Mouse (Mus musculus) Patski (cell line): ENCODE results near the gene Crb1. TPM values are rescaled to one million over a fixed set of nuclear protein-coding genes. Genes with fewer than 3 reads are reported as not detected.

Experiments used
- ATAC-seq: fragments of 100-300 bp; one replicate; pipeline ENCODE4 v1.8.0; 2021
- CTCF ChIA-PET: fragments of 350-600 bp; sonication (Branson Sonifier 250); formaldehyde crosslinking; loops from one replicate; lab custom pipeline; 2022; ENCODE audit warnings: inconsistent platforms; lab: Charles Lee
- POLR2A ChIA-PET: fragments of 350-600 bp; sonication (Branson Sonifier 250); formaldehyde crosslinking; loops from one replicate; lab custom pipeline; 2022; ENCODE audit warnings: antibody characterized with exemption, inconsistent platforms; lab: Charles Lee
- DNase-seq: peaks from one replicate; pipeline ENCODE4 v3.0.0-alpha.2; 2011; ENCODE audit warnings: low read depth, low spot score
- H3K27me3 ChIP-seq: fragments of 371-371 bp; one replicate; pipeline ENCODE4 v1.5.1; 2021
- CTCF ChIP-seq: fragments of 100-300 bp; IDR thresholded peaks from one replicate; pipeline ENCODE4 v1.5.1; 2021
- in situ Hi-C: fragments of 300-500 bp; cut with MboI; formaldehyde crosslinking; loops from 3 replicates; pipeline ENCODE4 v1.11.1; 2018; ENCODE audit warnings: low pct_unique_long_range_greater_than_20kb, mixed read lengths
- polyA plus RNA-seq: library from polyadenylated mRNA; unstranded; gene quantifications from one replicate; pipeline ENCODE4 v1.2.3, GENCODE M21; 2021

The Crb1 gene
- polyA plus RNA-seq, 1 experiment from 2014 or later: 0.06 TPM

GRCm38 (mm10) chr1:139391747-139392146 lies 14.8 kb upstream of the Crb1 start:
- in situ Hi-C loops: no loop called here
- CTCF ChIA-PET: no interaction called here
- no peak for DNase-seq

GRCm38 (mm10) chr1:139379621-139379984 lies 2.7 kb upstream of the Crb1 start:
- ChIA-PET CTCF (no interaction called here), POLR2A (no interaction called here)
- no peak for TF ChIP-seq CTCF
- H3K27me3 ChIP-seq: peaks cover 14% of the 10 kb centered on the region
- no peak for DNase-seq
- in situ Hi-C loops: no loop called here
- ATAC-seq: no peak

More at GRCm38 (mm10) chr1:139391747-139392146, 14.8 kb upstream of the Crb1 start:
- POLR2A ChIA-PET: no interaction called here
- no peak for ATAC-seq
- peaks cover 24% of the 10 kb centered on the region for H3K27me3 ChIP-seq
- TF ChIP-seq CTCF: no peak

GRCm38 (mm10) chr1:139378861-139379620 lies 2.1 kb upstream of the Crb1 start:
- H3K27me3 ChIP-seq: peaks cover 19% of the 10 kb centered on the region
- no peak for ATAC-seq
- POLR2A ChIA-PET: no interaction called here
- TF ChIP-seq CTCF: no peak
- in situ Hi-C loops: no loop called here
- CTCF ChIA-PET: no interaction called here
- DNase-seq: no peak

- ATAC-seq (no peak), DNase-seq (no peak)
- in situ Hi-C loops: no loop called here
- ChIA-PET POLR2A (no interaction called here), CTCF (no interaction called here)
- no peak for TF ChIP-seq CTCF
- peaks cover 36% of the 10 kb centered on the region for H3K27me3 ChIP-seq
Observed at GRCm38 (mm10) chr1:139375900-139376299, 1.0 kb downstream of the Crb1 start.

GRCm38 (mm10) chr1:139371341-139371740 lies 5.6 kb downstream of the Crb1 start:
- no peak for TF ChIP-seq CTCF
- in situ Hi-C loops: no loop called here
- ATAC-seq (no peak), DNase-seq (no peak)
- peaks cover 25% of the 10 kb centered on the region for H3K27me3 ChIP-seq
- ChIA-PET POLR2A (no interaction called here), CTCF (no interaction called here)

GRCm38 (mm10) chr1:139348566-139348965 lies 28.3 kb downstream of the Crb1 start:
- CTCF ChIA-PET: no interaction called here
- DNase-seq: no peak
- TF ChIP-seq CTCF: no peak
- in situ Hi-C loops: no loop called here
- POLR2A ChIA-PET: no interaction called here
- peaks cover 50% of the 10 kb centered on the region for H3K27me3 ChIP-seq
- no peak for ATAC-seq

- POLR2A ChIA-PET: interaction anchor here (0.6 kb wide), 1 partner anchor 7 kb away, joined by 3 read pairs; no protein-coding TSS in a partner anchor
- TF ChIP-seq CTCF: no peak
- in situ Hi-C loops: no loop called here
- DNase-seq (peak; percentile 13), ATAC-seq (peak; percentile 65)
- CTCF ChIA-PET: no interaction called here
- peaks cover 36% of the 10 kb centered on the region for H3K27me3 ChIP-seq
Observed at GRCm38 (mm10) chr1:139346602-139347371, 30.1 kb downstream of the Crb1 start.

- TF ChIP-seq CTCF: no peak
- DNase-seq (no peak), ATAC-seq (no peak)
- in situ Hi-C loops: no loop called here
- H3K27me3 ChIP-seq: peaks cover 29% of the 10 kb centered on the region
- ChIA-PET CTCF (no interaction called here), POLR2A (no interaction called here)
Observed at GRCm38 (mm10) chr1:139346030-139346601, 30.8 kb downstream of the Crb1 start.

- ChIA-PET CTCF (interaction anchor here (0.7 to 2.2 kb wide), 4 partner anchors 12 to 26 kb away, joined by 3 to 10 read pairs (median 4); no protein-coding TSS in a partner anchor), POLR2A (no interaction called here)
- ATAC-seq (no peak), DNase-seq (no peak)
- in situ Hi-C loops: no loop called here
- peak; percentile 24 for TF ChIP-seq CTCF
- H3K27me3 ChIP-seq: peaks cover 9% of the 10 kb centered on the region
Observed at GRCm38 (mm10) chr1:139340178-139340859, 36.6 kb downstream of the Crb1 start.

GRCm38 (mm10) chr1:139336997-139337396 lies 39.9 kb downstream of the Crb1 start:
- in situ Hi-C loops: no loop called here
- no peak for DNase-seq
- no peak for ATAC-seq
- H3K27me3 ChIP-seq: peaks cover 26% of the 10 kb centered on the region
- no peak for TF ChIP-seq CTCF
- ChIA-PET CTCF (no interaction called here), POLR2A (no interaction called here)
